Mouse (Mus musculus) cortical plate, adult 2 months (tissue): ENCODE data around the gene Mroh3. TPM values are rescaled to one million over a fixed set of nuclear protein-coding genes. Genes with fewer than 3 reads are reported as not detected.

Experiments used
- H3K27ac ChIP-seq: fragments of 200-500 bp; 2 replicates; pipeline ENCODE4 v1.5.1; 2012; ENCODE audit warnings: low read length, control low read depth, inconsistent platforms; ENCODE audit not compliant: insufficient read depth
- H3K4me1 ChIP-seq: fragments of 200-500 bp; 2 replicates; pipeline ENCODE4 v1.6.1; 2011; ENCODE audit warnings: low read length; ENCODE audit not compliant: control insufficient read depth, insufficient read depth
- H3K4me3 ChIP-seq: fragments of 200-500 bp; 2 replicates; pipeline ENCODE4 v1.5.1; 2011; ENCODE audit warnings: mild to moderate bottlenecking, low read length, control low read depth; ENCODE audit not compliant: insufficient read depth
- CTCF ChIP-seq: fragments of 200-500 bp; IDR thresholded peaks from 2 replicates; pipeline ENCODE4 v1.5.1; 2011; ENCODE audit warnings: mild to moderate bottlenecking, control low read depth, low read length; ENCODE audit not compliant: insufficient read depth; ENCODE audit errors: extremely low read depth
- POLR2A ChIP-seq: fragments of 200-500 bp; IDR thresholded peaks from 2 replicates; pipeline ENCODE4 v1.6.1; 2011; ENCODE audit warnings: mild to moderate bottlenecking, low read length, control low read depth; ENCODE audit not compliant: insufficient read depth; ENCODE audit errors: extremely low read depth
- polyA plus RNA-seq: library from polyadenylated mRNA; depleted of rRNA; stranded (reverse); fragments of >200 nt; gene quantifications from 2 replicates; pipeline ENCODE4 v1.2.3, GENCODE M21; 2012; rRNA removed

The Mroh3 gene
- 1.0 and 1.6 TPM in 2 replicates for polyA plus RNA-seq

DNA sequence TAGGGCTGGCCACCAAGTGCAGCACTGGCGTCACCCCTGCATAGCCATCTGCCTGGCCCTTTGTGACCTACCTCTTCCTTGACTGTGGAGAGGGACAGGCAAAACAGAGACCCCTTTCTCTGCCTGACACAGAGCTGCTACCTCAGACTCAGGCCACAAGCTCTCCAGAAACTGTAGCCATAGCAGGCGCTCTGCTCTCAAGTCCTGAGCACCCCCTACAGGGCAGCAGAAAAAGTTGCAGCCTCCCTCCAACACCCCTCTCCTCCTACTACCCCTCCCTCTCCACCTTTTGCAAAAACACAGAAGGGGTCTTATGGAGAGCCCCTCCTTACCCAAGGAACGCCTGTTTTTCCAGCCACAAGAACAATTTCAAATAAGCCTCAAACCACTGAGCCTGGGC is at the start of gene Mroh3:
Gene Mroh3, minus strand, starts transcription at position 26 of the 400 bp plus-strand sequence.
- TF ChIP-seq CTCF (peak; percentile 77), POLR2A (no peak)
- Histone ChIP-seq H3K4me1 (no peaks in the 10 kb centered on the region), H3K4me3 (no peak within 1 kb of the TSS), H3K27ac (no peak within 1 kb of the TSS)

DNA sequence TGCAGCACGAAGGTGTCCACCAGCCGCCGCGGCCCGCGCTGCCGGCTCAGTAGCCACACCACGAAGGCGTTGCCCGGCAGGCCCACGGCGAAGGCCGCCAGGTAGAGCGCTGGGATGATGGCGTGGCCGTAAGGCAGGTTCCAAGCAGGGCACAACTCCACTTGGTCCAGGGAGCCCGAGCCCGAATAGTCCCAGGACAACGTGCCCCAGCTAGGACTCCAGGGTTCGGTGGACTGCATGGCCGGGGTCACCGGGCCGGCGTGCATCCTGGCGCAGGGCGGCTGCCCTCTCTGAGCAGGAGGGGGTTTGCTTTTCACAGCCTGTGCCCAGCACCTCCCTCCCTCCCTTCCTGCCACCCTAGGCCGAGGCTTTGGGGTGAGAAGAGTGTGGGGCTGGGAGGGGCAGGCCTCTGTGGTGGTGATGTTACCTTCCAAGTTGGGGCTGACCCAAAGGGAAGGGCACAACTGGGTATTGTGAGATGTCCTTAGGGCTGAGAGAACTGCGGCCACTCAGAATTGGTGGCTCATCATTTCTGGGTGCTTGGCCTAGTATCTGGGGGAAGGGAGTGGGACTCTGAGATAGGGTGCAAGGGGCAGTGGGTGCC is 48.1 kb upstream of the Mroh3 start, which contains the start of gene Gpr25:
Gene Gpr25, minus strand, starts transcription at position 239 of the 604 bp plus-strand sequence.
- H3K27ac ChIP-seq, result peak within 1 kb of the TSS; percentile 93
- no peak for TF ChIP-seq POLR2A
- TF ChIP-seq CTCF, result no peak
- H3K4me1 ChIP-seq, result peaks cover 3% of the 10 kb centered on the region; the same call in 1 of the 2 replicates
- peak within 1 kb of the TSS; percentile 88 for H3K4me3 ChIP-seq

DNA sequence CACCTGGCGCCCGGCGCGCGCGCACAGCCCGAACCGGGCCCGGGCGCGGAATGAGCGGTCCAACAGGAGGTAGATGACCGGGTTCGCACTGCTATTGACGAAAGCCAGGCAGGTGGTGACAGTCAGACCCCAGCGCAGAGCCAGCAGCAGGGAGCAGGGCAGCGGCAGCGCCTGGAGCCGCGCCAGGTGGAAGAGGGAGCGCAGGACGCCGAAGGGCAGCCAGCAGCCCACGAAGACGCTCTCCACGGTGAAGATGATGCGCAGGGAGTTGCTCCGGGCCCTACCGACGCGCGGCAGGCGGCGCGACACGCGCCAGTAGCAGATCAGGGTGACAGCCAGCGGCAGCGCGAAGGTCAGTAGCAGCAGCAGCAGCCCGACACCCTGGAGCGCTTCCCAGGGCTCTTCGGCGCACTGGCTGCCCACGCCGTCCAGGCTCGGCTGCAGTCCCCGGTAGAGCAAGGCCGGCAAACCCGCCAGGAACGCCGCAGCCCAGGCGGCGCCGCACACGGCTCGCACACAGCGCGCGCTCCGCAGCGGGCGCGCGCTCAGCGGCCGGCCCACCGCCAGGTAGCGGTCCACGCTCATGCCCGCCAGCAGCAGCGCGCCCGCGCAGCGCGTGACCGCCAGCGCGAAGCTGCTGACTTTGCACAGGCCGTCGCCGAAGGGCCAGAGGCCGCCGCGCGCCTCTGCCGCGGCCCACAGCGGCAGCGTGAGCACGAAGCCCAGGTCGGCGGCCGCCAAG is 47.4 kb upstream of the Mroh3 start:
- TF ChIP-seq POLR2A (peak; percentile 55; the same call in 1 of the 2 replicates), CTCF (no peak)
- Histone ChIP-seq H3K27ac (peak overlapping the region; percentile 93), H3K4me3 (peak overlapping the region; percentile 88), H3K4me1 (peaks cover 3% of the 10 kb centered on the region; the same call in 1 of the 2 replicates)

DNA sequence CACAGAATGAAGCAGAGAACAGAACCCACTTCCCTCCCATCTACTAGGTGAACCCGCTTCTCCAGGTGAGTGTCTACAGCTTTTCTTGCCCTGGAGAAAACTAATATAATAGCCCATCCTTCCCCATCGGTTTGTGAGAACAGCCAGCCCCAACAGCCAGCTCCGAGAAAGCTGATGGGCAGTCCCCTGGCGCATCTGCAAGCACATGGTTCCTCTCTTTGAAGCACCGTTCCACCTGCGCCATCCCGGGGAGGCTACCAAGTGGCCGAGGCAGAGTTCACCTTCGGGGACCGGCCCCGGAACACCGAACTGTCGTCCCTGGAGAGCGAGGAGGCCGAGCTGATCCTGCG is 46.9 kb upstream of the Mroh3 start:
- H3K27ac ChIP-seq, result no peak overlapping the region
- peaks cover 3% of the 10 kb centered on the region; the same call in 1 of the 2 replicates for H3K4me1 ChIP-seq
- H3K4me3 ChIP-seq, result peak overlapping the region; percentile 88
- TF ChIP-seq POLR2A, result no peak
- no peak for TF ChIP-seq CTCF

DNA sequence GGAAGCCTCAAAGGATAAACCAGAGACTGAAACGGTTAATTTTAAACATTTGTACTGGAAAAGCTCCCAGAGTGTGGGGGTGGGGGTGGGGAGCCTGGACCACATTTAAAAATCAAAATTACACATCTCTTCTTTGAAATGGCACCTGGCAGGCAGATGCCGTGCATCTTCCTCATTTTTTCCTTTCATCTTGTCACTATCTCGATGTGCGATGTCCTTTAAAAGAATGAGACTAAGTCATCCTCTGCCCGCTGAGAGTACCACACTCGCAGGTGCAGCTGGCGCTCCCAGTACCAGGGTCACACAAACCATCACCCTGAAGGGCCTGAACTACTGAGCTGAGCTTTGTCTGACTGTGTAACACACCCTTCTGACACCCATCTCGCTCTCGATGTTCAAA is 45.9 kb upstream of the Mroh3 start:
- TF ChIP-seq POLR2A, result no peak
- TF ChIP-seq CTCF, result no peak

DNA sequence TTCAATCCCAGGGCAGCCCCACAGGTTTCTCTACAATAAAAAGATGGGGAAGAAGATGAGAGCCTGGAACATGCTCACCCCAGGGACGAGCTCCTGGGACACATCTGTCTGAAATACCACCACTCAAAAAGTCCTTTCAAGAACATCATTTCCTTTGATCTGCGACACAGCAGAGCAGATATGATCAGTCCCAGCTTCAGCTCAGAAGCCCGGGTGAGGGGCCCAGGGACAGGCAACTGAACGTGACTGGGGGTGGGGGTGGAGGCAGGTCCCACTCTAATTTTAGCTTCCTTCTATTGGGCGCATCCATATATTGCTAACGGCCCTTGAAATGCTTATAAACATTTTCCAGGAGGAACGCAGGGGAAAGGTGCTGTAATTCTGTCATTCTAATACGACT is 43.0 kb upstream of the Mroh3 start:
- peaks cover 2% of the 10 kb centered on the region; the same call in 1 of the 2 replicates for H3K4me1 ChIP-seq
- H3K27ac ChIP-seq, result no peak overlapping the region
- TF ChIP-seq POLR2A (no peak), CTCF (no peak)
- H3K4me3 ChIP-seq, result no peak overlapping the region

More for the DNA sequence above, 45.9 kb upstream of the Mroh3 start:
- H3K27ac ChIP-seq, result no peak overlapping the region
- H3K4me1 ChIP-seq, result peaks cover 3% of the 10 kb centered on the region; the same call in 1 of the 2 replicates
- H3K4me3 ChIP-seq, result no peak overlapping the region

DNA sequence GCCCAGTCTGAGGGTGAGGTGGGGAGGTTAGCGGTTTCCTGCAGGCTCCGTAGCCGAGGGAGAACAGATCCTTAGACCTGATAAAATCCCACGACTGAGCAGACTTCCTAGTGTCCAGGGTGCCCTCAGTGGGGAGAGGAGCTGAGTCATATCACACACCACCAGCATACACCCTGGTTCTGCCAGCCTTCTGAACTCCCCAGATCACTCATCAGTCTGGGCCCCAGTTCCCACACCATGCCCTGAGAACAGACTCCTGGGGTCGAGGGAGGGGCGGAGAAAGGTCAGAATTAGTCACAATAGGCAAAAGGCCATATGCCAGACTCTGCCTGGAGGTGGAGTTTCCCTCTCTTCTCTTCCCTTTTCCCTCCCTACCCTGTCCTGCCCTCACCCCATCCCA is 42.5 kb upstream of the Mroh3 start:
- H3K4me3 ChIP-seq, result no peak overlapping the region
- H3K27ac ChIP-seq, result no peak overlapping the region
- TF ChIP-seq POLR2A (no peak), CTCF (no peak)

DNA sequence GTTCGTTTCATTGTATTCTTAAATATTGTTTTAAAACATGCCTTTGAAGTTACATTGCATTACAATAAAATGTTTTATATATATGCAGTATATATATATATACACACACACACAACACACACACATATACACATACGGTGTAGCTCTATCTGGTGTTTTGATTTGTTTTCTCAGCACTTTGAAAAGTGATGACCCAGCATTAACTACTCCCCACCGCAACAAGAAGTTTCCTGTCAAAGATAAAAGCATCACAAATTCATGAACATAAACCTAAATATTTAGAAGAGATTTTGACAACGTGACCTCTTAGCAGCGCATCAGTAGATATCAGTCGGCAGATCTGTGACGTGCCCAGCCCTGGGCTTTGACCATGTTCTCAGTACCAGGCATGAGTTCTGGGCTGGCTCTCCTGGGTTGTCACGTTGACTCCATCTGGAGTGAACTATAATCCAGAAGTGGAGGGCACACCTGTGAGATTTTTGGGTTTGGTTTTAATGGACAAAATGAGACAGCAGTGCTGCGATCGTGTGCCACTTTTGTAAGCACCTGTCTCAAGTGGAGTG is 42.0 kb upstream of the Mroh3 start:
- TF ChIP-seq CTCF (no peak), POLR2A (no peak)
- Histone ChIP-seq H3K4me1 (peaks cover 2% of the 10 kb centered on the region; the same call in 1 of the 2 replicates), H3K4me3 (no peak overlapping the region), H3K27ac (no peak overlapping the region)

More for the DNA sequence above, 42.5 kb upstream of the Mroh3 start:
- H3K4me1 ChIP-seq, result peaks cover 2% of the 10 kb centered on the region; the same call in 1 of the 2 replicates

DNA sequence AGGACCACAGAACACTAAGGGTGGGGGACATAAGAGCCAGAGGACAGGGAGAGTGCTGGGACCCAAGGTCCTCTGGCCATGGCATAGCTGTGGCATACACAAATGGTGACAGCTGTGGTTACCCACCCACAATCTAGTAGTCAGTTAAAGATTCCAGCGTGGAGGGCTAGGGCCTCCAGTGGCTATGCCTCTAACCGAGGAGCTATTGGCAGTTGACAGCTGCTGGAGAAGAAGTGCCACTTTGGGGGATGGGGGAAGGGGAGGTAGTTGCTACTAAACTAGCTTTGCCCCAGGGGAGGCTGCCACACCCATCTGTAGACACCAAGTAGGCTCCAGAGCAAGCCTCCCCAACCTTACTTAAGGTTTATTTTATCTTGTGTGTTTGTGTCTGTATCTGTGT is 40.8 kb upstream of the Mroh3 start:
- H3K4me3 ChIP-seq, result no peak overlapping the region
- H3K27ac ChIP-seq, result no peak overlapping the region
- no peaks in the 10 kb centered on the region for H3K4me1 ChIP-seq
- TF ChIP-seq POLR2A, result no peak
- no peak for TF ChIP-seq CTCF

DNA sequence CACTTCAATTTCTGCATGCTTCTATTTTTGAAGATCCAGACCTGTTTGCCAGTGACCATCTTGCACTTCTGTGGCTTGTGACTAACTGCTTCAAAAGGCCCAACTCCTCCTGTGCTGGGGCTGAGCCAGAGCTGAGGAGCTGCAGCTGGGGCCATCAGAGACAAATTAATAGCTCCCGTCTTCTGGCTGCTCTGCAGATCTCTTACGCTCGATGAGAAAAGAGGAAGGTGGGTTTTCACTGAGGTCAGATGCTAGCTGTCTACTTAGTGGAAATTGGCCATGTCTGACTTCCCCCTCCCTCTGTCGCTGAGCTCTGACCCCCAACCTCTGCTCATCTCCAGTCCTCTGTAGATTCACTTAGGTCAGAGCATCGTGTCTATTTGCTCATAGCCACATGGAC is 37.0 kb upstream of the Mroh3 start:
- no peak overlapping the region for H3K27ac ChIP-seq
- no peaks in the 10 kb centered on the region for H3K4me1 ChIP-seq
- no peak overlapping the region for H3K4me3 ChIP-seq
- TF ChIP-seq CTCF (no peak), POLR2A (no peak)
